Mouse (Mus musculus) left cerebral cortex, postnatal 36 days (tissue): ENCODE results near the gene Supt5. TPM values are rescaled to one million over a fixed set of nuclear protein-coding genes. Genes with fewer than 3 reads are reported as not detected.

Experiments used
- DNase-seq, 2 experiments: peaks; one replicate each; pipeline ENCODE4 v3.0.0; 2021 to 2022; ENCODE audit warnings: low spot score in 2 of 2, mixed read lengths in 1 of 2
- intact Hi-C: fragments of 180-260 bp; cut with DNase I; formaldehyde crosslinking; loops from one replicate; pipeline ENCODE4 v1.15.1; 2025
- total RNA-seq, 2 experiments: library from RNA; stranded (reverse); gene quantifications; 2 replicates each; pipeline ENCODE4 v1.2.3; 2021

The Supt5 gene
- total RNA-seq, 2 experiments from 2014 or later, result 120 to 122 TPM

DNA sequence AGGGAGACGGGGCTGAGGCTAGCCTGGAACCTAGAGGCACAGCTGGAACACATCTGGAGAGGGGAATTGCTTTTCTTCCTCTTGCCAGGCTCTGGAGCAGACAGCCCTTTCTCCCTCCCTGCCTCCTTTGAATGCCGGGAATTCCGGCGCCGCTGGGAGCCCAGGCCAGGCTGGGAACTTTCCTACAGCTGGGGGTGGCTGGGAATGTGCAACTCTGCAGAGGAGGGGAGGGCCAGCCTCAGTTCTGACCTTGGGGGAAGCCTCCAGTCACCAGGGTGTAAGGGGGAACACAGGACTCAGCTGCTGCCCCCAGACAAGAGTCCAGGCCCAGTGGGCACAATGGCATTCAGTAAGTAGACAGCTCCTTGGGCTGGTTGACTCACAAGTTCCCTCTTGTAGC, 18.4 kb upstream of the Supt5 start:
- intact Hi-C loops, result no loop called here
- DNase-seq, result no peak

DNA sequence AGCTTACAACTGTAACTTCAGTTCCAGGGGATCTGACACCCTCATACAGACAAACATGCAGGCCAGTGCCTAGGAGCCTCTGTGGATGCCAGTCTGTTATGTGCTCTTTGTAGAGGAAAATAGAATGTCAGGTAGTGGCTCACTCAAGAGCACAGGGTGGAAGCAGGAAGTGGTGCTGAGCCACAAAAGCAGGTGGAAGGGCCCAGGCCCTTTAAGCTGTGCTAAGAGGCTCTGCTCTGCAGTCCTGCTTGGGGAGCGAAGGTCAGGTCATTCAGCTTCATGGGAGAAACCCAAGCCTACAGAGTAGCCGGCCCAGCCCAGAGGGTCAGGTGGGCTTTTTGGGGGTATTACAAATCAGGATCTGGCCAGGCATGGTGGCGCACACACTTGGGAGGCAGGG, 16.7 kb upstream of the Supt5 start:
- intact Hi-C loops, result no loop called here
- DNase-seq, result no peak

DNA sequence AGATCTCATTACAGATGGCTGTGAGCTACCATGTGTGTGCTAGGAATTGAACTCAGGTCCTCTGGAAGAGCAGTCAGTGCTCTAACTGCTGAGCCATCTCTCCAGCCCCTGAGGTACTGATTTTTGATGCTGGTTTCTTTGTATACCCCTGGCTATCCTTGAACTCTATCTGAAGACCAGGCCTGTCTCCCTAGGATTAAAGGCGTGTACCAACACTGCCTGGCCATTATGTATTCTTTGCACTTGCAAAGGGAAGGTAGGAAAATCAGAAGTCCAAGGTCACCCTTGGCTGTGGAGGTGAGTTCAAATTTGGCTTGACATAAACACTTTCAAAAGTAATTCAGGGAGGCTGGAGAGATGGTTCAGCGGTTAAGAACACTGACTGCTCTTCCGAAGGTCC, 16.1 kb upstream of the Supt5 start:
- intact Hi-C loops, result no loop called here
- no peak for DNase-seq

DNA sequence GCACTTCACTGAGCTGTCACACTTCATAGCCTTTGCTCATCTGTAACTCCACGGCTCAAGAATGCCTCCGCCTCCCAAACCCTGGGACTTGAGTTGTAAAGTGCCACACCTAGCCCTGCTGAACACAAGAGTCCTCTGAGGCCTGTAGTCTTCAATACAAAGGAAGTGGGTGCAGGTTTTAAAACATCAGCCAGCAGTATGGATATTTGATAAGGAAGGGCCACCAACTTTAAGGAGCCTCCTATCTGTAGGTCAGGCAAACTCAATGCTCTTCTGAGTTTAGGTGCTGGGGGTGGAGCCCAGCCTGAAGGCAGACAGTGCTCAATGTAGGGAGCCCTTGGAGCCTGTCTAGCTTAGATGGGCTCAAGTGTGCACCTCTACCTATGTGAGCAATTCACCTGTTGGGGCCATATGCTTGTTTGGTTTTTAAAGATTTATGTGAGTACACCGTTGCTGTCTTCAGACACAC, 15.6 kb upstream of the Supt5 start:
- intact Hi-C loops, result no loop called here
- DNase-seq, result no peak

DNA sequence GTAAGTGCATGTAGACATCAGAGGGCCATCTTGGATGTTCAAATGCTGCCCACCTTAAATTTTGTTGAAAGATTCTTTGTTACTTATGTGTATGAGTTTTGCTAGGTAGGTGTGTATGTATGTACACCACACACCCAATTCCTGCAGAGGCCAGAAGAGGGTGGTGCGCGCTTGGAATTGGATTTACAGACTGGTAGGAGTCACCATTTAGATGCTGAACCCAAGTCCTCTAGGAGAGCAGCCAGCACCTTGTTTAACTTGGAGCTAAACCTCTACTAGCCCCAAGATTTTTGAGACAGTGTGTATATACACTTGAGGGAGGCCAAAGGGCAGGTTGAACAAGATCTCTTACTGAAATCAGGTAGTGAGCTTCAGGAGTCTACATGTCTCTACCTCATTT, 14.7 kb upstream of the Supt5 start:
- no peak for DNase-seq

DNA sequence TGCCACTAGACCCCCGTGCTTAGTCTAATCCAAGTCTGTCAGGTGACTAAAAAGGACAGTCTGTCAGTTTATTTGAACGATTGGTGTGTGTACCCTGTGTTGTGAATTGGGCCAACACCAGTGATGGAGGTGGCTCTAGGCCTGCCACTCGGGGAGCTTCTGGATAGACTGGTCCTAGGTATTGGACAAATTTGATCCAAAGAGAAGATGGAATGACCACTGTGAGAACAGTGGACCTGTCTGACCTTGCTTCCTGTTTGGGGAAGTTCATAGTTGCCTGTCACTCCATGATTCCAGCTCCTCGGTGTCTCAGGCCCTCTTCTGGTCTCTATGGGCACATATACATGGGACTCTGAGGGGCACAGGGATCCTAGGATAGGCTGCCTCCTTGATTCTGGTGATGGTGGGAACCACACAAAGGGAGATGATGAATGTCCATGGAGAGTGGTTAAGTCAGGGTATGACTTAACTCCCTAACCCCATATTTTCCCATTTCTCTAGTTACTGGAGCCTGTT, 13.2 kb upstream of the Supt5 start:
- no peak for DNase-seq
- intact Hi-C loops, result no loop called here

More for the DNA sequence above, 14.7 kb upstream of the Supt5 start:
- intact Hi-C loops, result no loop called here

DNA sequence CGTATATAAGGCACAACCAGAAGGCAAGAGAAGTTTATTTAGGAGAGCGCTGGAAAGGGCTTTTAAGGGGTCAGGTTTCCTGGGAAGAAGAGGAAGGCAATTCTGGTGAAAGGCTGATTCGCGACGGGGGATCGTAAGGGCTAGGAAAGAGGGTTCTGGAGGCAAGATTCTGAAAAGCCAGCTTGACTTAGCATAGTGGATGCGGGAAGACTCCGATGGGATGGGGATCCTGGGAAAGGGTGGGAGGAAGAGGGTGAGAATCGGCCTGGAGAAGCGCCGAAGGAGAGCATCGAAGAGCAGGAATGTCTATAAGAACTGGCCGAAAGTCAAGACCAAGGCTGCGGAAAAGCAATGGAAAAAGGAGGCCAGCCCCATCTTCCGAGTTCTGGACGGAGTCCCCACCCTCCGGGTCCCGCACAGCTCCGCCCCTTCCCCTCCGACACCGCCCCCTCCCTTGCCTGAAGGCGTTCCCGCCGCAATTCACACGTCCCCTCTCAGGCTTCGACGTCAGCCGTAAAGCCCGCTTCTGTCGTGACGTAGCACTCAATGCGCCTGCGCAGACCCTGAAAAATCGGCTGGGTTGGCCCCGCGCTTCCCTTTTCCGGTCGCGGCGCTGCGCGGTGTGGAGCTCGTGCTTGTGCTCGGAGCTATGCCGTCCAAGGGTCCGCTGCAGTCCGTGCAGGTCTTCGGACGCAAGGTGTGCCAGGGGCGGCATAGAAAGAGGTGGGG, 11.8 kb upstream of the Supt5 start, which contains the start of gene Rps16:
Gene Rps16 (plus strand): TSS at position 498 of the 729 bp plus-strand sequence.
- DNase-seq, result peak; percentile 98
- intact Hi-C loops, result no loop called here

DNA sequence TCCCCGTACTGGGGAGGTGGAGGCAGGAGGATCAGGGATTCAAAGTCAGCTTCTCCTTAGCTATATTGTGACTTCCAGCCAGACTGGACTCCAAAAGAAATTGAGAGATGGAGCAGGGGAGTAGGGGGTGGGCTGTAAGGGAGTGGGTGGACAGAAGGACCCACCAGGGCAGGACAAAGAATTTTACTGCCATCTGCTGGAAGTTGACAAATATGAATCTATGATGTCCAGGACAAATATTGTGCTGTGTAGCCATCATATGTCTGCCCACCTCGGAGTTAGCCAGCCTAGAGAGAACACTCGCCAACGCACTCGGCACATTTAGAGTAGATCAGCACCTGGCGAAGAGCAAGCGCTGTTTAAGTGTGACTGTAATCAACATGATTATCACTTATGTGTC, 10.1 kb upstream of the Supt5 start:
- no peak for DNase-seq
- intact Hi-C loops, result no loop called here

DNA sequence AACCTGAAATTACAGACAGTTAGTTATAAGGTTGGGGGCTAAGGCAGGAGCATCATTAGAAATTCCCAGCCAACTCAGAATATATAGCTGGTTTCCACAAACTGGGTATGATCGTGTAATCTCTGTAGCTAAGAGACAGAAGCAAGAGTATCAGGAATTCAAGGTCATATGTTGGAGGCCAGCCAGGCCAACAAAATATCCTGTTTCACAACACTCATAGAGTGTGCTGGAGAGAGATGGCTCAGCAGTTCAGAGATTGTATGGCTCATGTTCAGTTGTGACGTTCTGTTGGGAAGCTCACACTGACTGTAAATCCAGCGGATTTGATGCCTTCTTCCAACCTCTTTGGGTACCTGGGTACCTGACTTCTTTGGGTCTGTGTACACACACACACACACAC, 9.2 kb upstream of the Supt5 start:
- DNase-seq, result no peak
- intact Hi-C loops, result no loop called here

DNA sequence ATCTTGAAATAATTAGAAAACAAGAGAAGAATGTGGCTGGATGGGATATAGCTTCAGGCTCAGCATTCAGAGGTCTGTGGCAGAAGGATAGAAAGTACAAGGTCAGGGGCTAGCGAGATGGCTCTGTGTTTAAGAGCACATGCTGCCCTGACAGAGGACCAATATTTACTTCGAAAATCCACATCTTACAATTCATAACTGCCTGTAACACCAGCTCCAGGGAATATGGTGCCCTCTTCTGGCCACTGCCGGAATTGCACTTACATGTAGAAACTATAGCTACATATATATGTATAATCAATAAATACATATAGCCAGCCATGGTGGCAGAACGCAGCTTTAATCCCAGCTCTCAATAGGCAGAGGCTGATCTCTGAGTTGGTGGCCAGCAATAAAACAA, 6.1 kb upstream of the Supt5 start:
- intact Hi-C loops, result no loop called here
- DNase-seq, result peak in 1 of 2 experiments; percentile 24

DNA sequence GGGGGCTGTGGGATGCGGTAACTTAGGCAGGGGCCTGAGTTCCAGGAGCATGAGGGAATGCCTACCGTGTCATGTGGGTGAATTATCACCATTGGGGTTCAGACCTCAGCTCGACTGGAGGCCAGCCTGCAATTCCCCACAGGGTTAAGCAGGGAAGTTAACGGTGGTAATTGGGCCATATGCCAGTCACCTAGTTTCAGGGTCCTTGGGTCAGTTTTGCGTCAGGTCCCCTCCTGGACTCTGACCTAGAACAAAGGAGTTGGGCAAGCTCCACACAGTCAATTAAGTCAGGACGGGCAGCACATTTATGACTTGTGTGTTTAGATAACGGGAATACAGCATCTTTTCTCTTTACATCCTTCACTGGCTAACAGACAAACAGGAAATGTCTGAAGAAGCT, 2.8 kb upstream of the Supt5 start:
- intact Hi-C loops, result no loop called here
- DNase-seq, result no peak

DNA sequence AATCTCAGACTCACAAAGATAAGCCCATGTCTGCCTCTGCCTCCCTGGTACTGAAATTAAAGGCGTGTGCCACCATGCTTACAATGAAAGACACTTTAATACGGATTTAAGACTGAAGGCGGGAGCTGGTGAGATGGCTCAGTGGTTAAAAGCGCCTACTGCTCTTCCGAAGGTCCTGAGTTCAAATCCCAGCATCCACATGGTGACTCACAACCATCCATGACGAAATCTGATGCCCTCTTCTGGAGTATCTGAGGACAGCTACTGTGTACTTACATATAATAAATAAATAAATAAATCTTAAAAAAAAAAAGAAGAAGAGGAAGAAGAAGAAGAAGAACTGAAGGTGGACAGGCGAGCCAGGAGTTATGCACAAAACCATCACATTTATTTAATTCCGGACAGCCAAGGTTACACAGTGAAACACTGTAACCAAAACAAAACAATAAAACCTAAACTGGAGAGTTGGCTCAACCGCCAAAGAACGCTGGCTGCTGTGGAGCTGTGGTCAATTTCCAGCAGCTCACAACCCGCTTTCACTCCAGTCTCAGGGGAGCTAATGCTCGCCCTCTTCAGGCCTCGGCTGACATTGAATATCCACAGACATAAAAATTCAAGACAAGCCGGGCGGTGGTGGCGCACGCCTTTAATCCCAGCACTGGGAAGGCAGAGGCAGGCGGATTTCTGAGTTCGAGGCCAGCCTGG, 819 bp upstream of the Supt5 start:
- DNase-seq, result no peak
- intact Hi-C loops, result no loop called here

DNA sequence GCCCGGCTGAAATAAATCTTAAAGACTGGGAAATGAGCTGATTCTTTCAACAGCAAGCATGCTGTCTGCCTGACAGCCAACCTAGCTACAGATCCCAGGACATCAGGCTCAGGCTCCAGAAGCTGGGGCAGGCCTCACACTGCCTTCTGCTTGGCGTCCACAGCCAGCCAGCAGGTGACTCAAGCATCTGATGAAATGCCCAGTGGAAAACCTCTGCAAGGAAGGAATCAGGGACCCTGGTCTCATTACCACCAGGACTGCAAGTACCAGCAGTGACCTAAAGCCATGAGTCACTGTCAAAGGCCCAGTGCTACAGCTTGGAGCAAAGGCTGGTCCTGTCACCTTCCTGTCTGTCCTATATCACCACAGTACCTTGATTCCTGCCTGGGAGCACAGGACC, 3.1 kb downstream of the Supt5 start:
- intact Hi-C loops, result no loop called here
- no peak for DNase-seq

DNA sequence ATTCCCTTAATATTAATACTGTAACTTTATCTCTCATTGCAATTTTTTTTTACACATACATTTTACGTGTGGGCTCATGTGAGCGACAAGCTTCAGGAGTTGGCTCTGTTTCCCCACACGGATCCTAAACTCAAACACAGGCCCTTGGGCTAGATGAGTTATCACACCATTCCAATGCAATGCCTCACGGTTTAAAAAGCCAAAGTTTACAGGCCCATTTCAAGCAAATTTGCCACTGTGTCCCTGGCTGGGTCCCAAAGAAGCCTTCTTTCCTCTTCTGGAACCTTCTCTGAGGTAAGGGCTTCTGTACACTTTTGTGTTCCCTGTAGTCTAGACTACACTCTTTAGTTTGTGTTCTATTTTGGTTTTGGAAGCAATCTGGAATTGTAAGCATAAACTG, 4.0 kb downstream of the Supt5 start:
- DNase-seq, result no peak
- intact Hi-C loops, result no loop called here

DNA sequence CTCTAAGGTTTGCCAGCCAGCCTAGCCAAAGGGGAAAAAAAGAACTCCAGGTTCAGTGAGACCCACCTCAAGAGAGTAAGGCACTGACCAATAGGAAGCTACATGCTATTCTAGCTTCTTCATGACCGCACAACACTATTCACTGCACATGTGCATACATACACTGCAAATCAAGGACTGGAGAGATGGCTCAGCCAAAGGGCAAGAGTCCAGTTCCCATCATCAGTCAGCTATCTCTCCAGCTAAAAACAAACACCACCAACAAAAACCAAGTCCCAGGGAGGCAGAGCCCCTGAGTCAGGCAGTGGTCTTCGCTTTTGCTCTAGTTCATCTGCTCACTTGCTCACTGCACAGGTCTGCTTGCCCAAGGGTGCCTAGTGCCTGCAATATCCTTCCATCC, 10.3 kb downstream of the Supt5 start:
- intact Hi-C loops, result no loop called here

DNA sequence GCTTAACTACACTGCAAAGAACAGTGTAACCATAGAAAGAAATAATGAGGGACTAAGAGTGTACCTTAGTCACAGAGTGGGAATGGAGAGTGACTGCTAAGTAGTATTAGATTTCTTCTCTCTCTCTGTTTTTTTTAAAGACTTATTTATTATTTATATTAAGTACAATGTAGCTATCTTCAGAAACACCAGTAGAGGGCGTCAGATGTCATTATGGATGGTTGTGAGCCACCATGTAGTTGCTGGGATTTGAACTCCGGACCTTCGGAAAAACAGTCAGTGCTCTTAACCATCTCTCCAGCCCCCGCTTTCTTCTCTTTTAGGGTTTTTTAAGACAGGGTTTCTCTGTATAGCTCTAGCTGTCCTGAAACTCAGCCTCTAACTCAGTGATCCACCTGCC, 12.1 kb downstream of the Supt5 start:
- DNase-seq, result no peak

More for the DNA sequence above, 10.3 kb downstream of the Supt5 start:
- no peak for DNase-seq

DNA sequence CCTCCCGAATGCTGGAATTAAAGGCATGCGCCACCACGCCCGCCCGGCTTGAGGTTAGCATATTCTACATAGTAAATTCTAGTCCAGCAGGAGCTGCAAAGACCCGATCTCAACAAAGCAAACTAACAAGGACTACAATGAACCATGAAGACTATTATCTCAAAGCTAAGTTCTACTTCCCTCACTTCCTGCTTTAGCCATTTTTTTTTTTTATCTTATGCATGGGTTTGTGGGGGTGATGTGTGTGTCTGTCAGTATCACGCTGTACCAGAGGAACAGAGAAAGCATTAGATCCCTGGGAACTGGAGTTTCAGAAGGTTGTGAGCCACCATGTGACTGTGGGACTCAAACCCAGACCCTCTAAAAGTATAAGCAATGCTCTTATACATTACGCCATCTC, 13.3 kb downstream of the Supt5 start:
- DNase-seq, result no peak
- intact Hi-C loops, result no loop called here

More for the DNA sequence above, 12.1 kb downstream of the Supt5 start:
- intact Hi-C loops, result no loop called here

DNA sequence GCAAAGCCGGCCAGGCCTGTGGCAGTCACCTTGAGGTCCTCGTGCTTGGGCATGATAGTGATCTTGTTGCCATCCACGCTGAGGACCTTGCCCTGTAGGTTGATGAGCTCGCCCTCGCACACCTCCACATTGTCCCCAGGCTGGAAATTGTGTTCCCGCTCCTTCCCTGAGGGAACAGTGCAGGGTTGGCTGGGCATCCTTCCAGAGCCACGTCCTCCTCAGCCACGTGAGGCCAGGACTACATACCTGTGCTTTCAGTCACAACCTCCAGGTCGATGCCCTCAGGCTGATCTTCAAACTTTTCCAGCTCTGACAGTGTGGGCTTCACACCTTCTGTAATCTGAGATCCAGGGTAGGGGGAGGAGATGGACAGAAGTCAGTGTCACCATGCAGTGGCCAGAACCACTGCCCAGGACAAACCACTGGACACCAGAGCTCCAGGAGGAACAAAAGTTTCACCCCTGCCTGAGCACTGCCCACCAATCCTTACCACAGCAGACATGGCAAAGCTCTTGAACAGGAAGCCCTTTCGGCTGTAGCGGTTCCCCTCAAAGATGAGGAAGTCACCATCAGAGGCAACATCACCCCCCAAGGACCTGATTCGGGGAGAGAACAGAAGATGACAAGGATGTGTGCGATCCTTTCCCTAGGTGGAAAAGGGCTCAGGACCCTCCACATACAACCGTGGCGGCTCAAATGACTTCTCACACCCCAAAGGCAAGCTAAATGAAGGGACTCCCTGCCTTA, 16.4 kb downstream of the Supt5 start:
- DNase-seq, result no peak
- intact Hi-C loops, result no loop called here

DNA sequence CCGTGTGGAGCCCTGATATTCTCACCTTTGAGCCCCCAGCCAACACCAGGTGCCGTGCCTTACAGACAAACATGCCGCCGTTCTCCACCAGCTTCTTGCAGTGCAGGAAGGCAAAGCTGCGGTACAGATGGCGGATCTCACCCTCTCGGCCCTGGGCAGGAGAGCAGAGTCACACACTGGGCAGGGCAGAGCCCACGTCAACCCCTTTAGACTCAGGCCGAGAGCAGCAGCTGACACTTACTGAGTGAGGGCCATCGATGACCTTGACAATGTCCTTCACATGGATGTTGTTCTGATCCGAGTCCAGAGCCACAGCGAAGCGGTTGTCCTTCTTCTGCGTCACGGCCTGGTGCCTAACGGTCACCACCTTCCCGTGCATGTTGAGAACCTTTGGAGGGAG, 19.8 kb downstream of the Supt5 start:
- no peak for DNase-seq
- intact Hi-C loops, result no loop called here

DNA sequence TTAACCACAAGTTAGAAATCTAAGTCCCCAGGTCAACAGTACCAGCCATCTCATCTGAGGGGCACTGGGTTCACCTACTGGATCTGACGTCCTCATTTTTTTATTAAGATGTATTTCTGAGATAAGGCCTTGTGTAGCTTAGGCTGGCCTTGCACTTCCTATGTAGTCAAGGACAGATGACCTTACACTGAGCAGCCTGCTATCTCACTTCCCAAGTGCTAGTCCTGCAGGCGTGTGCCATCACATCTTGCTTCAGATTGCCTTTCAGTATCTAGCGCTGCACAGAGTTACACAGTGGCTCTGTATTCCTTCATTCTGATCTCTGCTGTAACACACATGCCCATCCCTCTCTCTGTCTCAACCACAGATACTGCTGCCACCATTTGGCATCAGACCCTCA, 20.5 kb downstream of the Supt5 start:
- intact Hi-C loops, result no loop called here
- no peak for DNase-seq
